Comparison of ENCODE assay signal across 33 mouse cellular contexts in genomic region chr5:71595321-71595720, GRCm38 (mm10). TPM values are rescaled to one million over a fixed set of nuclear protein-coding genes. Genes with fewer than 3 reads are reported as not detected.
"Had no signal": no experiment of that assay in that cellular context is flagged by ENCODE, and none has a peak within 500 bp of the region (broad histone marks: within the 10 kb centered on the region; RNA-seq: fewer than 3 reads in every experiment).

No protein-coding gene starts in this region.

- H3K36me3 ChIP-seq: heart, embryonic 13.5 days; heart, embryonic 15.5 days; hindbrain, embryonic 12.5 days; hindbrain, embryonic 15.5 days; kidney, embryonic 15.5 days; limb, embryonic 13.5 days; limb, embryonic 15.5 days; liver, embryonic 12.5 days had no signal

- H3K9ac ChIP-seq: heart, embryonic 13.5 days; heart, embryonic 15.5 days; hindbrain, embryonic 12.5 days; hindbrain, embryonic 15.5 days; kidney, embryonic 15.5 days; limb, embryonic 13.5 days; limb, embryonic 15.5 days; liver, embryonic 12.5 days; liver, embryonic 14.5 days had no signal

- H3K9me3 ChIP-seq: heart, embryonic 13.5 days; heart, embryonic 15.5 days; hindbrain, embryonic 12.5 days; hindbrain, embryonic 15.5 days; kidney, embryonic 15.5 days; limb, embryonic 13.5 days; limb, embryonic 15.5 days; liver, embryonic 12.5 days had no signal

- H3K4me1 ChIP-seq: hindbrain, embryonic 12.5 days; hindbrain, embryonic 15.5 days; kidney, embryonic 15.5 days; limb, embryonic 13.5 days; limb, embryonic 15.5 days; liver, embryonic 12.5 days had no signal

- ATAC-seq: hindbrain, postnatal 0 days; intestine, embryonic 16.5 days; liver, embryonic 12.5 days had no signal

- H3K4me3 ChIP-seq: heart, adult 2 months; heart, embryonic 13.5 days; heart, embryonic 15.5 days; hindbrain, embryonic 12.5 days; hindbrain, embryonic 15.5 days; kidney, embryonic 15.5 days; limb, embryonic 13.5 days; limb, embryonic 15.5 days; liver, embryonic 12.5 days had no signal

- DNase-seq: gastrocnemius, postnatal 14 days; gastrocnemius, postnatal 36 days; heart, adult 11 months; heart, adult 2 months; heart, postnatal 14 days; heart, postnatal 36 days; kidney, adult 11 months; kidney, adult 2 months; kidney, adult 9 months; kidney, postnatal 14 days; kidney, postnatal 36 days; layer of hippocampus, adult 9-11 months; layer of hippocampus, postnatal 36 days; left cerebral cortex, postnatal 4 days had no signal

- H3K27ac ChIP-seq: heart, adult 2 months; heart, embryonic 13.5 days; heart, embryonic 15.5 days; hindbrain, embryonic 12.5 days; hindbrain, embryonic 15.5 days; hindbrain, postnatal 0 days; kidney, embryonic 15.5 days; kidney, postnatal 0 days; limb, embryonic 13.5 days; limb, embryonic 15.5 days; liver, embryonic 12.5 days; liver, embryonic 14.5 days had no signal

- H3K27me3 ChIP-seq: heart, embryonic 13.5 days; heart, embryonic 15.5 days; hindbrain, embryonic 12.5 days; hindbrain, embryonic 15.5 days; kidney, embryonic 15.5 days; limb, embryonic 13.5 days; limb, embryonic 15.5 days; liver, embryonic 12.5 days had no signal

- H3K4me2 ChIP-seq: heart, embryonic 11.5 days; heart, embryonic 13.5 days; heart, embryonic 15.5 days; hindbrain, embryonic 12.5 days; hindbrain, embryonic 15.5 days; kidney, embryonic 15.5 days; limb, embryonic 13.5 days; limb, embryonic 15.5 days; liver, embryonic 12.5 days had no signal

RNA-seq across cellular contexts. Expression of gene Cox7b2, which starts 47.3 kb away (rescaled TPM):
- polyA plus RNA-seq: gonadal fat pad, adult 2 months; heart, adult 2 months; hindbrain, embryonic 12.5 days; intestine, embryonic 14.5 days; intestine, embryonic 16.5 days; kidney, adult 2 months; kidney, embryonic 15.5 days; large intestine, adult 2 months; limb, embryonic 11.5 days; limb, embryonic 15.5 days; liver, adult 2 months; liver, embryonic 12.5 days; liver, embryonic 14.5 days; liver, embryonic 16.5 days had no signal
